Mouse (Mus musculus) thymus, postnatal 4 days (tissue): ENCODE results near the gene Exosc2.

ENCODE experiments used
- DNase-seq: peaks from one replicate; pipeline ENCODE4 v3.0.0; 2021

Gene Exosc2

DNA sequence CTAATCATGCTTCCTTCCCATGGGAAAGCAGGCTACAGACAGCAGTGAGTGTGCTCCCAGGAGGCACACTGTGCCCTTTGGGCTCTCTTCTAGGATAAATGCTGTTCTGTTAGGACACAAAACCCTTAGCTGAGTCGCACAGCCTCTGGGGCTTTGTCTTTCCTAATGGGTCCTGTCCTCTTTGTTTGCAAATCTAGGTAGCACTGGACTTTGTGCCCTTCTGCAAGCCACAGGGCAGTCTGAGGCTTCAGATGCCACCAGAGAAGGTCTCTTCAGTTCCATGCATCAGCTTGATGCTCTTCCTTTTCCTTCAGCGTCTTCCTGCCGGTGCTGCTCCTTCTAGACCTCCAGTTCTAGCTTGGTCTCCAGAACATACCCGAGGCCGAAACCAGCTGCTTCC is 60.1 kb downstream of the Exosc2 start:
- DNase-seq = no peak
